Mouse (Mus musculus) gastrocnemius, postnatal 4 days (tissue): ENCODE results near the gene Chid1. TPM values are rescaled to one million over a fixed set of nuclear protein-coding genes. Genes with fewer than 3 reads are reported as not detected.

Experiments used
- DNase-seq, 2 experiments: peaks; one replicate each; pipeline ENCODE4 v3.0.0; 2021 to 2022; ENCODE audit warnings: low spot score in 2 of 2, mixed read lengths in 2 of 2
- total RNA-seq, 2 experiments: library from RNA; stranded (reverse); gene quantifications; 2 replicates each; pipeline ENCODE4 v1.2.3; 2021

Chid1 gene
- total RNA-seq, 2 experiments from 2014 or later, result 23.0 to 34.4 TPM

DNA sequence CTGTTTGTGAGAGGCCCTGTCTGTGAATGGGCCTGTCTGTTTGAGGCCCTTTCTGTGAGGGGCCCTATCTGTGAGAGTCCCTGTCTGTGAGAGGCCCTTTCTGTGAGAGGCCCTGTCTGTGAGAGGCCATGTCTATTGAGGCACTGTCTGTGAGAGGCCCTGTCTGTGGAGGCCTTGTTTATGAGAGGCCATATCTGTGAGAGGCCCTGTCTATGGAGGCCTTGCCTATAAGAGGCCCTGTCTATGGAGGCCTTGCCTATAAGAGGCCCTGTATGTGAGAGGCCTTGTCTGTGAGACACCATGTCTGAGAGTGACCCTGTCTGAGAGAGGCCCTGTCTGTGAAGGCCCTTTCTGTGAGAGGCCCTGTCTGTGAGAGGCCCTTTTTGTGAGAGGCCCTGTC lies 31.5 kb downstream of the Chid1 start:
- no peak for DNase-seq

DNA sequence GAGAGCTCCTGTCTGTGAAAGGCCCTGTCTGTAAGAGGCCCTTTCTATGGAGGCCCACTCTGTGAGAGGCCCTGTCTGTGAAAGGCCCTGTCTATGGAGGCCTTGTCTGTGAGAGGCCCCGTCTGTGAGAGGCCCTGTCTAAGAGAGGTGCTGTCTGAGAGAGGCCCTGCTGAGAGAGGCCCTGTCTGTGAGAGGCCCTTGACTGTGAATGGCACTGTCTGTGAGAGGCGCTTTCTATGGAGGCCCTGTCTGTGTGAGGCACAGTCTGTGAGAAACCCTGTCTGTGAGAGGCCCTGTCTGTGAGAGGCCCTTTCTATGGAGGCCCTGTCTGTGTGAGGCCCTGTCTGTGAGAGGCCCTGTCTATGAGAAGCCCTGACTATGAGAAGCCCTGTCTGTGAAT lies 33.4 kb downstream of the Chid1 start:
- DNase-seq, result no peak

DNA sequence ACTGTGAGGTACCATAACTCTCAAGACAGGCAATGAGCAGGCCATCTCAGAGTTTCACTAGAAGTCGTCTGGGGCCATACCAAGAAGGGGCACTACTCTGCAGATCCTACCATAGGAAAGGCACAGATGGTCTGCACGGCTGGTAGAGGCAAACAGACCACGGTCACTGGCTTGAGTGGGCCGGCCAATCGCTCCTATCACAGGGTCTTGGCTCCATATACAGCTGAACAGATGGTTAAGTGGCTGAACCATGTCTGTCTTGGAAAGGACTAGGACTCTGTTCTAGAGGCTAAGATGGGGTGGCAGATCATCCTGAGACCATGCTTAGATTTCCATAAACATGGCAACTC lies 37.1 kb downstream of the Chid1 start:
- DNase-seq, result no peak

DNA sequence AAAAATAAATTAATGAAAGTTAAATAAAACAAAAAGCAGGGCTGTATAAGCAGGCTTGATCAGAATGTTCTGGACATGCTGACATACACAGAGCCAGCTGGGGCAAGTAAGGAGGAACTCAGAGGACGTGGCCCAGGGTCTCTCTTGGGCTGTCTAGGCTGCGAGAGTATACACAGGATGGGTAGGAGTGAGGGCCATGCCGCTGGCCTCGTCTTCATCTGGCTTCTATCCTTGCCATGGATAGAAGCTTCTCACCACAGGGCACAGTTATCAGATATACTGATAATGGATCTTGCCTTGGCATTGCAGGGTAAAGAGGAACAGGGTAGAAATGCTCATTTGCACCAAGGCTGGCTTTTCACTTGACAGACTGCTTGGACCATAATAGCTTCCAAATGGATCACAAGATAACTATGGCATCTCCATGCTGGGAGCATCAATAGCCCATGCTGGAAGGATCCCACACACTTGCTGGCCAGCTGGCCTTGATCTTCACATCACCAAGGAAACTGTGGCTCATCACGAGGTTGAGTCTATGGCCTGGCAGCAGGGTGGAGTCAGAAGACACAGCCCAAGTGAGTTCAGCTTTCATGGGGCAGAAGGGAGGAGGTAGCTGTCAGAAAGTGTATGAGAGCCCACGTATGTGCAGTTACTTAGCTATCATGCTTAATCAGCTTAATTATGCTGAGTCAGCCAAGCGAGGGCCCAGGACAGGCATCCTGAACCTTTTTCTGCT lies 37.7 kb downstream of the Chid1 start:
- DNase-seq, result no peak

DNA sequence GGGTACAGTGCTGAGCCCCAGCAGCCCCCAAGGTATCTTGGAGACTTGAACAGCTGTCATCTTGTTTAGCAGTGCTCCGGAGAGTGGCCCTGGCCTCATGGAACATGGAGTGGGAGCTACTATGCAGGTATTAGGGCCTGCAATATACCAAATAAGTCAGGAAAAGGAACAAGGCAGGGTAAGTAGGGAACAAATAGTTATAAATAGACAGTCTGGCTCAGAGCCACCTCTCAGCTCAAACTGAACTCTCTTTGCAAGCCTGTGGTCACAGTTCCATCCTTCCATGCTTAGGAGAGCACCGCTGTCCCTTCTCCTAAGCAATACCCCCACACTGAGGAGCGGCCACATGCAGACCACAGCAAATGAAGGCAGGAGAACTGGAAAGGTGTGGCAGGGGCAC lies 42.1 kb downstream of the Chid1 start:
- no peak for DNase-seq

DNA sequence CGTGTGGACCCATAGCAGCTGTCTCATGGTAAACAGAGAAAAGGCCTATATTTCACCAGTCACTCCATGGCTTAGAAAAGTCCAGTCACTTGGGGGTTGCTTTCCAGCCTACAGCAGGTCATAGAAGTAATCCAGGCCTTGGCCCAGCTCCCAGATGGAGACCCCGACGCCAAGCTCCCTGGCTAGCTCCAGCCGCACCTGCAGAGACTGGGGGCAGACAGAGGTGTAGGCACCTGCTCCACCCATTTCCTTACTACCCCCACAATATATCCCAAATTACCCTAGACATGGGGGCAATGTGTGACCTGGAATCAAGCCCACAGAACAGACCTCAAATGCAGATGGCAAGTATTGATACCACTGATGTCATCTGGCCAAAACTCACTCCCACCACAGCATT lies 43.7 kb downstream of the Chid1 start:
- DNase-seq, result no peak

DNA sequence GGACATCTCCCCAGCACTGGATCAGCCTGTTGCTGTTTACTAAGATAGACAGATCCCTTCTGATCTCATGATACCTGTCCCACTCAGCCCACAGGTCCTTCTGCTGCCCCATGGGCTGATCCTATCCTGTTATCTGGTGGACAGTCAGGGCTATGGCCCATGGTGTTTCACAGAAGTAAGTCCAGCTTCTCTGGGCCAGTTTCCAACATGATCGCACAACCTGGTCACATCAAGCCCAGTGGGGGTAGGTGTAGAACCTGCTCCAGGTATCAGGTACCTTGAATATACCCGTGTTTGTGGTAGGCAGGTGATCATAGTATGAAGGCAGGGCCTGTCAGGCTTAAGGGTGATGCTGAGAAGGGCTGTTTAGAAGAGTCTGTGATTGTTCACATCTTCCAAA lies 44.3 kb downstream of the Chid1 start:
- DNase-seq, result no peak

DNA sequence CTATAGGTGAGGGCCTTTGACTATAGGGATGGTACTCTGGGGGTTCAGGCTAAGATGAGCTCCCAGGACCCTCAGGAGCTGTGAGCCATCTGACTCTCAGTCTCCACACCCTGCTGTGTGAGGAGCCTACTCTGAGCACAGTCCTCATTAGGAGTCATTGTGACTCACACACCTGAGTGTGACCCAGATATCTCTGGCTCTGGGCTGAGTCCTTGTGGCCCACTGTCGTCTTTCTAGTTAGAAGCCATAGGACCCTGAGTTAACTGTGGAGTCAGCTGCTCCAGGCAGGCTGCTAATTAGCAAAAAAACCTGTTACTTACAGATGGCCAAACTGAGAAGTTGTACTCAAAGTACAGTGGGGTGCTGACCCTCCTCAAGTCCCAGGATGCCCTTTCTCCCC lies 45.9 kb downstream of the Chid1 start:
- DNase-seq, result no peak

DNA sequence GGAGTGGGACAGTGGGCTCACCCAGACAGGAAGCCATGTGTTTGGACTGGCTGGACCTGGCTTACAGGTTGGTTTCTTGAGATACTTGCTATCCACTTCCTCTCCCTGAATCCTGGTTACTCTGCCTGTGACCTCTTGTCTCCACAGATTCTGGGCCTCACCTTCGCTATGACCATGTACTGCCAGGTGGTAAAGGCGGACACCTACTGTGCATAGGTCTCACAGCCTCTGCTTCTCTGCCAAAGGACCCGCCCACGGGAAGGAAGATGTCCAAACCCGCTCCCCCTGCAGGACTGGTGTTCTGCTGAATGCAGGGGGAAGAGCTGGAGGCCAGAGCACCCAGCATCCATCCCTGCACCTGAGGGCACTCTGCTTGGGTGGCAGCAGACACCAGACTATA lies 46.9 kb downstream of the Chid1 start:
- no peak for DNase-seq

DNA sequence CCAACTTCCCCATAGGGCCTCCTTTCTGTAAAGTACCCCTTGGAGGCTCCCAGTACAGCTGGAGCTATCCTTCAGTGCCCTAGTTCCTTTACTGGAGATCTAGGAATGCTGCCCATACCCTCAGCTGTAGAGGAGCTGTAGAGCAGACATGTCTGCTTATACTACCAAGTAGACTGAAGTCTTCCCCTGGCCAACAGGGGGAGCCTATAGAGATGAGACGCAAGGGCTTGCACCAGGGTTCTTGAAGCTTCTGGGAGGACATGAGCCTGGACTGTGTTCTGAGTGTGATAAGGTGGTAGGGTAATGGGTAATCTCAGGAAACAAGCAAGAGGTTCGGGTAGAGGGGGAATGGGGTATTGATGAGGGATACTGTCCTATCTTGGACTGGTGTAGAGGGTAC lies 48.5 kb downstream of the Chid1 start:
- DNase-seq, result no peak

DNA sequence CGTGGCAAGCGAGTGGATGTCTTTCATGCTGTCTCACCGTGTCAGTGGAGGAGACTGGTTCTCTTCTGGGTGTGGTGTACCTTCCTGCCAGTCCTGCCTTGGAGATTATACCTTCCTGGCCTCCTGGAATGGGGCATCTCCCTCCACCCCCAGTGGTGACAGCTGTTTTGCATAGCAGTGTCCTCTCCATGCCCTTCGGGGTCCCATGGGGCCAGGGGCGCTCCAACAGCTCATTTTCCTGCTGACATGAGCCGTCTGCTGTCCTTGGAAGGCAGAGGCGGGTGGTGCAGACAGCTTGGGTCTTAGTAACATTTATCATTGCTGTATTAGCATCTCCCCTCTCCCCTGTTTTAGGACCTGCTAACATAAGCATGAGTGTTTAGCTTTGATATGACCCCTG lies 52.5 kb downstream of the Chid1 start:
- no peak for DNase-seq

DNA sequence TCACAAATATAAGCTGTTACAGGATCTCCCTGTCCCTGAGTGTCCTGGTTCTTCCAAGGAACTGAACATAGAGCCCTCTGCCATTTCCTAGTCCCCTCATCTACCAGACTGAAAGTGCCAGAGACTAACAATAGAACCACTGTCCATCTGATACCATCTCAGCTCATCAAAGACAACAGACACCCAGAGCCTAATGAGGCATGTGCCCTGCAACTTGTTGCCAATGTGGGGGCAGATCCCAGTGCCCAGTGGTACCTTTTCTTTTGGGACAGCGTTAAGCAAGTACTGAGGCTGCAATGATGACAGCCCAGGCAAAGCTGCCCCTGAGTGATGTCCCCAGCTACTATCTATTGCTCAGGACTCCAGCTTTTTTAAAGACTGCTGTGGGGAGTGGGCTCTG lies 53.4 kb downstream of the Chid1 start:
- no peak for DNase-seq

DNA sequence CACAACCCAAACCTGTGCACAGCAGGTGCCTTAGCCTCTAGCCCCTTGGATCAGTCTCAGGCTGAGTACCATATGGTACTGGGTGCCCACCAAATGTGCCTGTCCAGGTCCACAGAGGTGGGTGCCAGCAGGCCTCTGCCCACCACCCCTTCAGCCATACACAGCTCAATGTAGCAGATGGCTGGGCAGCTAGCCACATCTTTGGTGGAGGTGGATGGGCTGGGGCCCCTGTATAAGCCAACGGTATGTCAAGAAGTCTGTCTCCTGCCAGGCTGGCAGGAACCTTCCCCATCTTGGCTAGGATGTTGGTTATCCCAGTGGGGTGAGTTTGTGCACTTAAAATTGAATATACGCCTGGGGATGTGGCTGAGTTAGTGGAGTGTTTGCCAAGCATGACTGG lies 54.1 kb downstream of the Chid1 start:
- DNase-seq, result no peak

DNA sequence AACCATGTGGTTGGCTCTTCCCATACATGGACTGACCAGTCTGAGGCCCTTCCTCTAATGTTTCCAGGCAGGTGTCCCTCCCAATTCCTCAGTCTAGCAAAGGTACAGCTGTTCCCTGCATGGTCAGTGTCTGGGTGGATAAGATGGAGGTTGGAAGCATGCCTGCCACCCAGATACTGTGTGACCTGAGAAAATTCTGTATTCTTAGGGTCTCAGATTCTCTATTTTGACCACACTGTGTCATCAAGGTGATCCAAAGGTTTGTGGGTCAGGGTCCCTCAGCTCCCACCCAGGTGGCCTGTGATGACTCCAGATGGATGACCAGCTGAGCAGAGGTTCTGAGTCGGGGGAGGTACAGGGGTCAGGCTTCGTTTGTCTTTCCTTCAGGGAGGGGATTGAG lies 54.5 kb downstream of the Chid1 start:
- DNase-seq, result no peak

DNA sequence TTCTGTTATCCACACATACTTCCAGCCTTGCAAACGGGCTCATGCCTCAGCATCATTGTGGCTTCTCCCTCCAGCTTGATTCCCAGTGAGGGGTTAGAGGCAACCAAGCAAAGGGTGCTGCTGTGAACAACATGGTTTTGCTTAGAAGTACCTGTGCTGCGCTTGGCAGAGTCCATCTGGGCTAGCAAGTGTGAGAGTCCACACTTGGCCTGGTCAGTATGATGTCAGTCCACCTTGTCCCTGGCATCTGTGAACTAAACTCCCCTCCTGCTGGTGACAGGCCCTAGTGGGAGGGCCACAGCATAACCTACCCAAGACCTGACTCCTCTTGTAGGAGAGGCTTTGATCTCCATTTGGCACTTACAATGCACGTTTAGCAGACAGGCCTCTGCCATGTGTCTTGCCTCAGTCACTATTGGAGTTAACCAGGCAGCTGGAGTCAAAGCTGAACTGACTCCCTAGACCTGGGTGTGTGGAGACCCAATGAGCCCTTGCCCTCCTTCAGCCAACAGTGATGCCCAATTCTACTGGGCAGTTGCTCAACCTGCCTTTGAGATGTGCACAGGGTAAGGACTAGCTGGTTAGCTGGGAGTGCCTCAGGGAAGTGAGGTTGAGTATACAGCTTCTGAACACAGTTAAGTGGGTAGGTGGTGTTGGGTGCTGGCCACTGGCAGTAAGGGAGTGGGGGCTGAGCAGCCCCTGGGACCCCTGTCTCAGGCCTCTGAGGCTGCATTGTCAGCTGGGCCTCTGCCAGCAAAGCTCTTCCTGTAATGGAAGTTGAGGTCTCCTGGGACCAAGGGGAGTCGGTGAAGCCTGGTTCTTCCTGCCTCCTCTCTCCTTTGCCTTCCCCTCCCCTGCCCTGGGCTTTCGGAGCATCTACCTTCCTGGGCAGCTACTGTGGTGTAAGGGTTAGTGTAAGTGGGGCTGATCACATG lies 55.2 kb downstream of the Chid1 start:
- DNase-seq, result no peak

DNA sequence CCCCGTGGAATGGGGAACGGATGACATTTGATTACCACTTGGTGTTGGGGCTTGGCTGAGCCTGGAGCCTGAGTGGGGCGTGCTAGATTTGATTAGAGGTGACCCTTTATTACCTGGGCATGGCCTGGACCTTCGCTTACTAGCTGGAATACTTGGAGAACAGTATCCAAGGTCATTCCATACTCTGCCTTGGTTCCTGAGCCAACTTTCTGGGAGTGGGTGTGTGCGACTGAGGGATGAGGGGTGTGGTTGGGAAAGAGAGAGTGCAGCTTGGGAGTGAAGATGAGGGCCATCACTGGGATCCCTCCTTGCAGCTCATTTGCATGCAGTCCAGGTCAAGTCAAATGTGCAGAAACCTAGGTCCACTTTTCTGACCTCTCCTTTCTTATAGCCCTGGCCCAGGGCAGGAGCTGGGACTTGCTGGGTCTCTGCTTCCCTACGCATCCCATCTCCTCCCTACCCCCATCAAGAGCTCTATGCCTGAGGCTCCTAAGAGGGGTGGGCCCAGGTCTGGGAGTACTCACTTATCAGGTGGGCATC lies 56.5 kb downstream of the Chid1 start:
- DNase-seq, result no peak

DNA sequence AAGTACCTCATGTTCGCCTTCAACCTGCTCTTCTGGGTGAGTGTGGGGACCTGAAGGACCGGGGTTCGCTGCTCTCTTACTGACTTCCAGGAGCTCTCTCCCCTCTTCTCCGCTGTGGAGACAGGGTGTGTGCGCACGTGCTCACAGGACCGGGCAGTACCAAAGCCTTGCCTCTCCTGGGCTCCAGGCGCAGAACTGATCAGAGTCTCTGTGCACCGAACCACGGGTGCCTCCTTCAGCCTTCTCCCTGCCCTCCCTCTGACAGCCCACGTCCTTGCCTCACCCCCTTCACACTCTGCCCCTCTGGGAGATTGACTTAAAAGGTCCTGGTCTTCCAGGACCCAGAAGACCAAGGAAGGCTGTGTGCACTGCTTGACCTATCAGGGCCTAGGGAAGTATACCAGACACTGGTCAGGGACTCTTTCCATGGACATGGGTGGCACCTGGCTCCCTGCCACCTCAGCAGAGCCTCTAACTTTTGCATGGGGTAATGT lies 57.1 kb downstream of the Chid1 start:
- no peak for DNase-seq

DNA sequence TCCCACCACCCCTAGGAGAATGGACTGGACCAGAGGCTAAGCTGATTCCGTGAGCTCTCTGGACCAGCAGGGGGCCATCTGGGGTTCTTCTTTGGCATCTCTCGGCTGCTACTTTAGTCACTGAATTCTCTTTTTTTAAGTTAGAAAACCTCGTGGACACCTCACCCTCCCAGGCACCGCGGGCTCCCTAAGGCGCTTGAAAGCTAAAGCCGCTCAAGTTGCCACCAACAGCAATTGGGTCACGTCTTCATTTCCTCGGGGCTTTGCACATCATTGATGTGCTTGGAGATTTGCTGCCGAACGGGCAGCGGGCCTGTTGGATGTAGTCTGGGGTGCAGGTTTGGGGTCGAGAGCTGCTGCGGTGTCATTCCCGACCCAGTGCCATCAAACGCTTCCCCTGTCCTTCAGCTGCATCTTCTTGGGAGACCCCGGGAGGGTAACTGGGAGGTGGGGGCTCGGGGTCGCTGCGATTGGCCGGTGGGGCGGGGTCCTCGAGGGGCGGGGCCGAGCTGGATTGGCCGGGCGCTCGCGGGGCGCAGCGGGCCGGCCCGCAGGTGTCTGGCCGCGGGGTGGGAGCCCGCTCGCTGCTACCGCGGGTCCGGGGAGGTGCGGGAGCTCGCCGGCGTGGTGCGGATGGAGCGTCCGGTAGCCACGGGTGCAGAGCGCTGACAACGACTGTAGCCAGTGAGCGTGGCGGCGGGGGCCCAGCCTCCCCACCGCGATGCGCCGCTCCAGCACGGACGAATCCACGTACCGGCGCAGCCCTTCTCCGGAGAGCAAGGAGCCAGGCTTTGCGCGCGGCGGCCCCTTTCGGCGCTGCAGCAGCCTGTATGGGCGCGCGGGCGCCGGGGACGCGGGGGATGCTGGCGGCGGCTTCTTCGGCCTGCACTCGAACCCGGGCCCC lies 57.9 kb downstream of the Chid1 start:
- peak in 1 of 2 experiments; percentile 54 for DNase-seq

DNA sequence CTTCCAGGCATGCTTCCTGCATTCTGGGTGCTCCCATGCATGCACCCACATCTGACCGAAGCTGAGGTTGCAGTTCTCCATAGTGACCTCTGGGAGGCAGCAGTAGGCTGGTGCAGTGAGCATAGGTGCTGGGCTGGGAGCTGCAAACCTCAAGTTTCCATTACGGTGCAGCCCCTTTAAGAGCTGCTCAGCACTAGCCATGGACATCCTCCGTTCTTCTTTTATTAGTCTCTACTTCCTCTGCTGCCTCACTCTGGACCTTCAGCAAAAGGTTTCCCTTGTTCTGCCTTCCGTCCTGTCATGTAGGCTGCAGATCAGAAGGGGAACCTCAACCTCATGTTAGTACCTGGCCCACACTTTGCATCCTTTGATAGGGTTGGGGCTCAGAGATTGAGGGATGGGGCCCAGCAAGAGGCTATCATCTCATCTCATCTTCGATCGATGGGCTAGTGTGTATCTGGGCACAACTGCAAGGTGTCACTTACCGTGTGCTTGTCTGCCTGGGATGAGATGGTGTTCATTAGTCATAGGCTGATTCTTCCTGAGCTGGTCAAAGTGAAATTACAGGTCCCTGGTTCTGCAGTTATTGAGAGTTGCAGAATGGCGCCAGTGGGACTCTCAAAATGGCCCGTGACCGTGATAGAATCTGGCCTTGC lies 58.7 kb downstream of the Chid1 start:
- DNase-seq, result peak in 1 of 2 experiments; percentile 57

DNA sequence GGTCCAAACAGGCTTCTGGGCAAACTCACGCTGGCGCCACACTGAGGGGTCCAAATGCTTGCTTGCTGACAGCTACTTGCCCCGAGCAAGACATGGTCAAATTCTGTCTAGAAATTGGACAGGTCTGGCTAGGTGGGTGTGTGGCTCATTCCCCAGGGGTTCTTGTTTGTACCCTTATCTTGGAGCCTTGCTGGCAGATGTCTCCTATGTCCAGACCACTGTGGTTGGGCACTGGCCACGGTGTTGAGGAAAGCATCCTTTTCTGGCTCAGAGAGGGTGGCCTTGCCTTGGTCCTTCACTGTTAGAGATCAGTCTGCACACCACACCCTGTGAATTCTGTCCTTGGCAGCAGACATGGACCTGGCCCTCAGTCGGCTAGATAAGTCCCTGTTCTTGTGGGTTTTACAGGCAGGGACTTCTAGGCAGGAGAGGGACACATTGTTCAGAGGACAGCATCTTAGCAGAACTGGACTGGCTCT lies 61.3 kb downstream of the Chid1 start:
- no peak for DNase-seq
